24 mouse cellular contexts compared by ENCODE assay signal in genomic region chr6:28986756-28987155, GRCm38 (mm10).
DNase-seq lines count a peak whose midpoint lies in the region; ATAC-seq lines count a peak whose summit lies in the region.
"Had no signal": no experiment of that assay in that cellular context is flagged by ENCODE, and none has a peak within 500 bp of the region (broad histone marks: within the 10 kb centered on the region; RNA-seq: fewer than 3 reads in every experiment).

No protein-coding gene starts in this region.

- H3K27me3 ChIP-seq in forebrain, embryonic 11.5 days (ENCODE audit: control insufficient read depth, insufficient read depth, low read length), result peaks cover 11% of the 10 kb centered on the region
- H3K27me3 ChIP-seq in forebrain, embryonic 13.5 days, result peaks cover 17% of the 10 kb centered on the region
- peaks cover 57% of the 10 kb centered on the region for H3K27me3 ChIP-seq in heart, embryonic 10.5 days (ENCODE audit: insufficient read depth, poor library complexity, severe bottlenecking)
- H3K27me3 ChIP-seq: hindbrain, embryonic 15.5 days had no signal

- 70% methylated on average over 5 of the region's 5 CpGs for WGBS in forebrain, embryonic 11.5 days
- 81% methylated on average over 5 of the region's 5 CpGs for WGBS in forebrain, embryonic 13.5 days
- 80% methylated on average over 5 of the region's 5 CpGs for WGBS in heart, embryonic 10.5 days

- H3K9ac ChIP-seq in forebrain, embryonic 11.5 days (ENCODE audit: low read length), result no peak overlapping the region
- H3K9ac ChIP-seq in forebrain, embryonic 13.5 days, result no peak overlapping the region
- H3K9ac ChIP-seq: embryonic facial prominence, embryonic 13.5 days; forebrain, postnatal 0 days; heart, embryonic 12.5 days; heart, embryonic 15.5 days; hindbrain, embryonic 12.5 days; hindbrain, embryonic 15.5 days had no signal

- intact Hi-C loops in heart, postnatal 36 days (cut with DNase I), result no loop called here

- no peak overlapping the region for H3K4me3 ChIP-seq in forebrain, embryonic 11.5 days (ENCODE audit: low read depth, low read length)
- H3K4me3 ChIP-seq in forebrain, embryonic 13.5 days, result no peak overlapping the region
- no peak overlapping the region for H3K4me3 ChIP-seq in heart, embryonic 10.5 days
- H3K4me3 ChIP-seq: embryonic facial prominence, embryonic 10.5 days; embryonic facial prominence, embryonic 13.5 days; erythroblast, embryonic 14.5 days; heart, embryonic 12.5 days; heart, embryonic 15.5 days; hindbrain, embryonic 12.5 days; hindbrain, embryonic 15.5 days had no signal

- peak; percentile 22 for DNase-seq in forebrain, embryonic 11.5 days (ENCODE audit: low spot score)
- DNase-seq in heart, embryonic 10.5 days (ENCODE audit: low spot score), result peak; percentile 58
- DNase-seq in heart, postnatal 36 days, result no peak
- DNase-seq in adrenal gland, postnatal 14 days, result peak; percentile 72
- peak; percentile 13 for DNase-seq in skeletal muscle tissue, adult 2 months (ENCODE audit: low read depth, low spot score)
- no peak for DNase-seq in spleen, postnatal 36 days (ENCODE audit: low spot score in 2 of 2)
- DNase-seq: cerebellum, adult 11 months; cerebellum, adult 2 months; cerebellum, adult 9-11 months; forebrain, postnatal 0 days; gastrocnemius, postnatal 25 days; kidney, adult 2 months had no signal

- H3K27ac ChIP-seq in forebrain, embryonic 11.5 days (ENCODE audit: low read depth, low read length), result no peak overlapping the region
- no peak overlapping the region for H3K27ac ChIP-seq in forebrain, embryonic 13.5 days
- no peak overlapping the region for H3K27ac ChIP-seq in heart, embryonic 10.5 days
- H3K27ac ChIP-seq: embryonic facial prominence, embryonic 10.5 days; embryonic facial prominence, embryonic 13.5 days; heart, embryonic 15.5 days; hindbrain, embryonic 12.5 days; hindbrain, embryonic 15.5 days had no signal

- no peaks in the 10 kb centered on the region for H3K36me3 ChIP-seq in forebrain, embryonic 11.5 days (ENCODE audit: control insufficient read depth, insufficient read depth, low read length)
- no peaks in the 10 kb centered on the region for H3K36me3 ChIP-seq in forebrain, embryonic 13.5 days (ENCODE audit: poor library complexity, severe bottlenecking)
- H3K36me3 ChIP-seq in heart, embryonic 10.5 days, result no peaks in the 10 kb centered on the region
- H3K36me3 ChIP-seq: embryonic facial prominence, embryonic 10.5 days; embryonic facial prominence, embryonic 13.5 days; heart, embryonic 12.5 days; heart, embryonic 15.5 days; hindbrain, embryonic 12.5 days; hindbrain, embryonic 15.5 days had no signal

- ATAC-seq in forebrain, embryonic 11.5 days (replicated peaks; ENCODE audit: low FRiP score), result no peak
- ATAC-seq in forebrain, embryonic 13.5 days, result no peak
- ATAC-seq in megakaryocyte progenitor cell, adult 5-6 weeks (replicated peaks; ENCODE audit: poor library complexity), result no peak
- ATAC-seq: CD4-positive, CD25-positive, alpha-beta regulatory T cell, adult 4 months; forebrain, embryonic 14.5 days; forebrain, postnatal 0 days; intestine, postnatal 0 days had no signal

- no peak overlapping the region for H3K4me2 ChIP-seq in forebrain, embryonic 11.5 days (ENCODE audit: low read depth, low read length, severe bottlenecking)
- no peak overlapping the region for H3K4me2 ChIP-seq in forebrain, embryonic 13.5 days
- H3K4me2 ChIP-seq: embryonic facial prominence, embryonic 13.5 days; heart, embryonic 12.5 days; heart, embryonic 15.5 days; hindbrain, embryonic 12.5 days; hindbrain, embryonic 15.5 days had no signal

- no peaks in the 10 kb centered on the region for H3K9me3 ChIP-seq in forebrain, embryonic 11.5 days (ENCODE audit: control insufficient read depth, low read length)
- H3K9me3 ChIP-seq in forebrain, embryonic 13.5 days (replicated peaks), result no peaks in the 10 kb centered on the region
- H3K9me3 ChIP-seq in heart, embryonic 10.5 days, result no peaks in the 10 kb centered on the region
- H3K9me3 ChIP-seq: embryonic facial prominence, embryonic 10.5 days; embryonic facial prominence, embryonic 13.5 days; heart, embryonic 12.5 days; heart, embryonic 15.5 days; hindbrain, embryonic 12.5 days; hindbrain, embryonic 15.5 days had no signal

- H3K4me1 ChIP-seq in forebrain, embryonic 11.5 days (replicated peaks; ENCODE audit: control insufficient read depth, insufficient read depth, low read length), result no peaks in the 10 kb centered on the region; the same call in none of the 2 replicates
- peaks cover 2% of the 10 kb centered on the region for H3K4me1 ChIP-seq in forebrain, embryonic 13.5 days
- peaks cover 4% of the 10 kb centered on the region; the same call in 1 of the 2 replicates for H3K4me1 ChIP-seq in heart, embryonic 10.5 days

Comparison
In these comparisons a context has a peak if more than half of its experiments do, and no peak if none do; other contexts are left out.
1. DNase-seq: peak in forebrain, embryonic 11.5 days (single experiment), heart, embryonic 10.5 days (single experiment), adrenal gland, postnatal 14 days (single experiment) and skeletal muscle tissue, adult 2 months (single experiment); none in heart, postnatal 36 days (0 of 2) and spleen, postnatal 36 days (0 of 2).